Mouse (Mus musculus): ENCODE data around the gene Serinc4. TPM values are rescaled to one million over a fixed set of nuclear protein-coding genes. Genes with fewer than 3 reads are reported as not detected.
A peak's percentile ranks its signal among the peaks of the same experiment; 100 is the strongest.

The Serinc4 gene
- polyA plus RNA-seq, 1 experiment from 2014 or later, result 0.20 TPM

GRCm38 (mm10) chr2:121444178-121444577 lies 12.4 kb downstream of the Serinc4 start, which contains the start of gene Ell3:
Gene Ell3 (minus strand): TSS chr2:121444278.
- Histone ChIP-seq H3K4me2 (ENCODE audit: low read length) (peak within 1 kb of the TSS; percentile 97), H3K27ac (no peak within 1 kb of the TSS), H3K4me3 (replicated peaks; ENCODE audit: low read depth, low read length) (peak within 1 kb of the TSS; percentile 41; the same call in 1 of the 2 replicates), H3K9me3 (replicated peaks; ENCODE audit: low read length) (no peaks in the 10 kb centered on the region), H3K9ac (ENCODE audit: low read depth, low read length) (peak within 1 kb of the TSS; percentile 62), H3K36me3 (ENCODE audit: insufficient read depth, low read length) (peaks cover 3% of the 10 kb centered on the region; the same call in 1 of the 2 replicates), H3K4me1 (replicated peaks; ENCODE audit: insufficient read depth, low read length) (peaks cover 18% of the 10 kb centered on the region), H3K27me3 (ENCODE audit: insufficient read depth, low read length) (no peaks in the 10 kb centered on the region)
- DNase-seq (ENCODE audit: low spot score), result no peak
- no peak for TF ChIP-seq CTCF (IDR thresholded peaks at IDR 0.05; ENCODE audit: low read depth)
- WGBS, result 97% methylated on average over 1 of the region's 1 CpGs
- no peak for ATAC-seq (replicated peaks; ENCODE audit: low FRiP score, low read depth)

- WGBS, result 3% methylated on average over 8 of the region's 8 CpGs
- H3K9ac ChIP-seq (ENCODE audit: low read depth, low read length), result peak overlapping the region; percentile 62
- H3K4me1 ChIP-seq (replicated peaks; ENCODE audit: insufficient read depth, low read length), result peaks cover 16% of the 10 kb centered on the region
- no peaks in the 10 kb centered on the region for H3K9me3 ChIP-seq (replicated peaks; ENCODE audit: low read length)
- peaks cover 10% of the 10 kb centered on the region; the same call in 1 of the 2 replicates for H3K36me3 ChIP-seq (ENCODE audit: insufficient read depth, low read length)
- peak overlapping the region; percentile 41 for H3K4me3 ChIP-seq (replicated peaks; ENCODE audit: low read depth, low read length)
- H3K4me2 ChIP-seq (ENCODE audit: low read length), result peak overlapping the region; percentile 97
- no peaks in the 10 kb centered on the region for H3K27me3 ChIP-seq (ENCODE audit: insufficient read depth, low read length)
- DNase-seq (ENCODE audit: low spot score), result no peak
- no peak for ATAC-seq (replicated peaks; ENCODE audit: low FRiP score, low read depth)
- TF ChIP-seq CTCF (IDR thresholded peaks at IDR 0.05; ENCODE audit: low read depth), result no peak
- no peak overlapping the region for H3K27ac ChIP-seq
These were observed 13.6 kb downstream of the Serinc4 start for GRCm38 (mm10) chr2:121443068-121443349.

GRCm38 (mm10) chr2:121442259-121443067 lies 14.1 kb downstream of the Serinc4 start:
- Histone ChIP-seq H3K27ac (0 out of 2 replicates have a peak overlapping the region, but pooled peaks have one; percentile 31), H3K36me3 (ENCODE audit: insufficient read depth, low read length) (peaks cover 14% of the 10 kb centered on the region; the same call in 1 of the 2 replicates), H3K4me2 (ENCODE audit: low read length) (peak overlapping the region; percentile 97), H3K9me3 (replicated peaks; ENCODE audit: low read length) (no peaks in the 10 kb centered on the region), H3K27me3 (ENCODE audit: insufficient read depth, low read length) (no peaks in the 10 kb centered on the region), H3K4me3 (replicated peaks; ENCODE audit: low read depth, low read length) (peak overlapping the region; percentile 41), H3K4me1 (replicated peaks; ENCODE audit: insufficient read depth, low read length) (peaks cover 13% of the 10 kb centered on the region), H3K9ac (ENCODE audit: low read depth, low read length) (peak overlapping the region; percentile 62)
- WGBS, result under 1% methylated on average over 29 of the region's 30 CpGs
- TF ChIP-seq CTCF (IDR thresholded peaks at IDR 0.05; ENCODE audit: low read depth), result no peak
- ATAC-seq (replicated peaks; ENCODE audit: low FRiP score, low read depth), result peak; percentile 79
- DNase-seq (ENCODE audit: low spot score), result peak; percentile 56

GRCm38 (mm10) chr2:121441800-121442199 lies 14.8 kb downstream of the Serinc4 start:
- WGBS, result 8% methylated on average over 11 of the region's 11 CpGs
- no peak for TF ChIP-seq CTCF (IDR thresholded peaks at IDR 0.05; ENCODE audit: low read depth)
- Histone ChIP-seq H3K27me3 (ENCODE audit: insufficient read depth, low read length) (no peaks in the 10 kb centered on the region), H3K4me2 (ENCODE audit: low read length) (peak overlapping the region; percentile 97), H3K27ac (0 out of 2 replicates have a peak overlapping the region, but pooled peaks have one; percentile 31), H3K9ac (ENCODE audit: low read depth, low read length) (peak overlapping the region; percentile 62), H3K9me3 (replicated peaks; ENCODE audit: low read length) (no peaks in the 10 kb centered on the region), H3K4me1 (replicated peaks; ENCODE audit: insufficient read depth, low read length) (peaks cover 13% of the 10 kb centered on the region), H3K4me3 (replicated peaks; ENCODE audit: low read depth, low read length) (peak overlapping the region; percentile 41), H3K36me3 (ENCODE audit: insufficient read depth, low read length) (peaks cover 19% of the 10 kb centered on the region; the same call in 1 of the 2 replicates)
- DNase-seq (ENCODE audit: low spot score) (no peak), ATAC-seq (replicated peaks; ENCODE audit: low FRiP score, low read depth) (0 out of 2 replicates have a peak, but pooled peaks have one; percentile 21)

GRCm38 (mm10) chr2:121440834-121441605 lies 15.6 kb downstream of the Serinc4 start:
- DNase-seq (ENCODE audit: low spot score), result no peak
- Histone ChIP-seq H3K4me2 (ENCODE audit: low read length) (no peak overlapping the region), H3K9me3 (replicated peaks; ENCODE audit: low read length) (no peaks in the 10 kb centered on the region), H3K9ac (ENCODE audit: low read depth, low read length) (no peak overlapping the region), H3K27ac (no peak overlapping the region), H3K4me3 (replicated peaks; ENCODE audit: low read depth, low read length) (no peak overlapping the region), H3K4me1 (replicated peaks; ENCODE audit: insufficient read depth, low read length) (peaks cover 13% of the 10 kb centered on the region), H3K36me3 (ENCODE audit: insufficient read depth, low read length) (peaks cover 19% of the 10 kb centered on the region; the same call in 1 of the 2 replicates), H3K27me3 (ENCODE audit: insufficient read depth, low read length) (no peaks in the 10 kb centered on the region)
- WGBS, result 60% methylated on average over 5 of the region's 5 CpGs
- no peak for TF ChIP-seq CTCF (IDR thresholded peaks at IDR 0.05; ENCODE audit: low read depth)
- no peak for ATAC-seq (replicated peaks; ENCODE audit: low FRiP score, low read depth)

- TF ChIP-seq CTCF (IDR thresholded peaks at IDR 0.05; ENCODE audit: low read depth), result no peak
- Histone ChIP-seq H3K4me2 (ENCODE audit: low read length) (no peak overlapping the region), H3K9ac (ENCODE audit: low read depth, low read length) (no peak overlapping the region), H3K4me1 (replicated peaks; ENCODE audit: insufficient read depth, low read length) (peaks cover 13% of the 10 kb centered on the region), H3K27me3 (ENCODE audit: insufficient read depth, low read length) (no peaks in the 10 kb centered on the region), H3K4me3 (replicated peaks; ENCODE audit: low read depth, low read length) (no peak overlapping the region), H3K27ac (no peak overlapping the region), H3K36me3 (ENCODE audit: insufficient read depth, low read length) (peaks cover 27% of the 10 kb centered on the region; the same call in 1 of the 2 replicates), H3K9me3 (replicated peaks; ENCODE audit: low read length) (no peaks in the 10 kb centered on the region)
- 67% methylated on average over 4 of the region's 4 CpGs for WGBS
- peak; percentile 58; the same call in 1 of the 2 replicates for ATAC-seq (replicated peaks; ENCODE audit: low FRiP score, low read depth)
- no peak for DNase-seq (ENCODE audit: low spot score)
These were observed 16.8 kb downstream of the Serinc4 start for GRCm38 (mm10) chr2:121439746-121440145.

All from kidney, postnatal 0 days (tissue).